Mouse (Mus musculus): ENCODE data around the gene Itgb2l. TPM values are rescaled to one million over a fixed set of nuclear protein-coding genes. Genes with fewer than 3 reads are reported as not detected.
"Not testable (repeated sequence)": the region's sequence is repeated elsewhere in the genome, so short reads cannot be mapped to it uniquely, and the experiment has no call there.

Gene Itgb2l
- not detected for total RNA-seq (2021)

DNA sequence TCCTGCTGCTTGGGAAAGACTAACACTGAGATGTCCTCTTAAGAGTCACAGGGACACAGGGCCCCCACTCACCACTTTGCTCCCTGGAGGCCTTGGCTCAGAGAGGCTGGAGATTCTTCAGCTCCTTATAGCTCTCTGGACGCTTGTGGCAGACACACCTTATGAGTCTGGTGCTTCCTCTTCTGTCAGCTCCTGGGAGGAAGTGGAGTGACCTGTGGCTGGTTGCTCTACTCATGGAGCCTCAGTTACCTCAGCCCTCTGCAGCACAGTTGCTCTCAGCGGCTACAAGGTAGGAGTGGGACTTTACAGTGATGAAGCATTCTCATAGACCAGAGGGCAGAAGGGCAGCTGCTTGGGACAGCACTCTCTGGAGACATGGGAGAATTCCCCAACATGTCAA is at the start of gene Itgb2l:
Gene Itgb2l, minus strand, starts transcription at position 152 of the 400 bp plus-strand sequence.
- intact Hi-C loops (cut with DNase I) = no loop called here
- no peak for DNase-seq

DNA sequence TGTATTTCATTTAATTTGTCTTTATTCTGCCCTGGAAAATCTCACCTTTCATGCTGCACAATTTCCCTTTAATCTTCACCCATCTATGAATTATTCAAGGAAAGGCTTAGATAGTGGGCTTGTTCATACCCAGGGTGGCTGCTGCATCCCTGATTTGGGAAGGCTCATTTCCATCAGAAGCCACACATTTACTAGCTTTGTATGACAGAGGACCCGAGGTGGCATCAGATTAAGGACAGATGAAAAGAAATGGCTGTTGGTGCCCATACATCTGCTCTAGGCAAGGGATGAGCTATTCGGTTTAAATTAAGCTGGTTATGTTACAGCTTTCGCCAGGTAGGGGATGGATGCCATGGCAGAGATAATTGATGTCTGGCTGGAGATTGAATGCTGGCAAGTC is 48.1 kb upstream of the Itgb2l start:
- DNase-seq = no peak
- intact Hi-C loops (cut with DNase I) = no loop called here

DNA sequence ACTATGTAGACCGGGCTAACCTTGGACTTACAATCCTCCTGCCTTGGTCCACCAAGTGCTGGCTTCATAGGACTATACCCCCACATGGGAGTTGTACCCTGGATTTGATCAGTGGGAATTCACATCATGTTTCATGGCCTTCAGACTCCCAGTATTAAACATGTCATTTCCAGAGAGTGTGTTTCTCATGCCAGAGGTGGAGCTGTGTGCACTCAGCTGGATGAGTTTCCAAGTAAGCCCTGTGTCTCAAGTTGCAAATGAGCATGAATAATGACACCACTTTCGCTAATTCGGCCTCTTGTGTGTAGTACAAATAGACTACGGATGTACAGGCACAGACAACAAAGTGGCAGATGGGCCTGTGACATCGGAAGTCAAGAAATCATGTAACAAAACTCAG is 44.6 kb upstream of the Itgb2l start:
- no peak for DNase-seq
- intact Hi-C loops (cut with DNase I) = no loop called here

DNA sequence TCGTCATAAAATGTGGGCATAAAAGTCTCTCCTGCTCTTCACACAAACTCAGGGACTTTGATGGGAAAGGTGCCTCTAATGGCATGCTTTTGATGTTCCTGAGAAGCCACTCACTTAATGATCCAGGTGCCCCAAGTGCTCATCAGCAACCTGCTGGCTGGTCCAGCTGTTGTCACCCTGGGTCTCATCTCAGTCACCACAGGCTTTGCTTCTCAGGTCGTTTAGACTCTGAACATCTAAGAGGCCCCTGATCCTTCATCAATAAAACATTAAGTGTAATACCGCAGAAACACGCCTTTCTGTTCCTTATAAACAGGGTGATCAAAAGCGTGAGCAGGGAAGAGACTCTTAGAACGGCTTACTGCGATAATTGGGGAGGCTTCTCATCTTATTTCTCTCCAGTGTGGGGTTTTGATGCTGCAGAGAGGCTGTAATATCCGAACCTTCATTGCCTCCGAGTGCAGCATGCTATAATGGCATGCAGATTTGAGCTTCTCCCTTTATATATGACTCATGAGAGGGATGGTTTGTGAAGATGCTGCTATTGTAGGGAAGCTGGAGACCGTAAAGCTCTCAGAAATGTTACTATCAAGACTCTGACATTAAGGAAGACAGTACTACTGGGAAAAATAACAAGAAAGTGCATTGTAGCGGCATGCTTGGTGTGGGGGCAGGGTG is 43.7 kb upstream of the Itgb2l start:
- intact Hi-C loops (cut with DNase I) = no loop called here
- DNase-seq = no peak

DNA sequence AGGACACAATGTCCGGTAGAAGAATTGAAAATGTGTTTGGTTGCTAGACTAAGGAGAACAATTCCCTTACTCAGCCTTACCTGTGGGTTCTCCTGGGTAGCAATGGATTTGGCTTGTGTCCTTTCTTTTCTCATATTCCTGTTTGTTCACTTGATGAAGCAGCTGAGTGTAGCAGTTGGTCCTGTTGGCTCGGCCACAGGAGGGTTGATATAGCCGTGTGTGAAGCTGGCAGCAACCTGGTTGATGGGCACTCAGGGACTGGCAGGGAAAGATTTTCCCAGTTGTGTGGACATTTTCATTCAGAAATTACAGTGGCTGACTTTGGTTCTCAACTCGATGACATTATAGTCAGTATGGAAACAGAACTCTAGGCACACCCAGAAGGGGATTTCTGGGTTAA is 38.4 kb upstream of the Itgb2l start:
- intact Hi-C loops (cut with DNase I) = no loop called here
- no peak for DNase-seq

DNA sequence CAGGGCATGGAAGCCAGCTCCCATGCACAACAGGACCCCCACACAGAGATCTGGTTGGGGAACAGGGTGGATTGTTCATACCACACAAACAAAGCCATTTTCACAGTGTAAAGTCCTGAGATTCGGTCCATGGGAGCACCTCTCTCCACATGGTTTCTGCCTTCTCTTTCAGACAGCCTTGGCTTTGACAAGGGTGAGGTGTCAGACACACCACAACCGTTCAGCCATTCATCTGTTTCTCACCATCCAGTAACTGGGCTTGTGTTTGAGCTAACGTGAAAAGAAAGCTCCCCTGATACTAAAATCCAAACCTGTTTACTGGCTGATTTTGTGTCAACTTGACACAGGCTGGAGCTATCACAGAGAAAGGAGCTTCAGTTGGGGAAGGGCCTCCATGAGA is 30.8 kb upstream of the Itgb2l start:
- intact Hi-C loops (cut with DNase I) = no loop called here
- no peak for DNase-seq

DNA sequence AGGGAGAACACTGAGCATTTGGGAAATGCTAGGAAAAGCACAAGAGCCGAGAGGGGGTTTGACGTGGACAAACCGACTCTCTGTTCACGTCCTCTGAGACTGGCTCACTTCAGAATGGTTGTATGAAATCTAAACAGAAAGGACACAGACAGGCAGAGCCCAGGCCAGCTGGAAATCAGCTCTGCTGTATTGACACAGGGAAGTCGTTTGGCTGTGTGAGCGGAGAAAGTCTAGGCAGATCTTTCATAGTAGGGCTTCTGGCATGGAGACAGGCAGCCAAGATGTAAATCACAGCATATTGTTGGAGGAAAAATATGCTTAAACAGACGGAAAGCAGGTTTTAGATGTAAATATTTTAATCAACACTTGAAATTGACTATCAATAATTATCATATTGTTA is 29.4 kb upstream of the Itgb2l start:
- intact Hi-C loops (cut with DNase I) = no loop called here
- DNase-seq = peak in 1 of 2 experiments; percentile 5

DNA sequence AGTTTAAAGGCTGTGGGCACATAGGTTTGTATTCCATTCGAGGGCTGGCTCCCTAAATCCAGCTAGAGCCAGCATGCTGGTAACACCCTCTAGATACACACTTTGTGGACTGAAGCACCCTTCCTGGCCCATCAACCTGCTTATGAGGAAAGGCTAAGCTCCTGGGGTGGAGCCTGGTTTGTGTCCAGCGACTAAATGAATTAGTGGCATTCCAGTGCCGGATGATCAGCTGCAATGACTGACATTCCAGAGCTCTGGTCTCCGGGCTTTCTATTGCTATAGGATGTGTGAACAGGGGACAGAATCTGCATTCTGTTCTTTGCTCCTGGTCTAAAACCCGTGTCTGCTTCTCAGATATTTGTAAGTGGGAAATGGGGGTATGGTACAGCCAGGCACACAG is 28.9 kb upstream of the Itgb2l start:
- intact Hi-C loops (cut with DNase I) = no loop called here
- DNase-seq = peak in 1 of 2 experiments; percentile 24

DNA sequence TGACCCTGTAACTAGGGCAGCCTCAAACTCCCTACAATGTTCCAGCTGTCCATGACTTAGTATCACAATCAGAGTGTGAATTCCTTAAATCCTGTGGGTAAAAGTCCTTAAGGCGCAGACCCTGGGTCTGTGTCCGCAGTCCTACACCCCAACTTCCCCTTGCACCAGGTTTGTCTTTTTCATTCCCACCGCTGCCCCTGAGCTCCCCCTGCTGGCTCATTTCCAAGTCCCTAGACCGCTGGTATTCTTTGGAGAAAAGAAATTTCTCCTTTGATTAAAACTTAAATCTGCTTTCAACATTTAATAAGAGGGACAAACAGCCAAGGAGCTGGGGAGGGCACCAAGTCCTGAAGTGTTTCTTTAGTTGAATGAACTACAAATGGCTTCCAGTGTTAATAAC is 26.2 kb upstream of the Itgb2l start:
- DNase-seq = peak in 1 of 2 experiments; percentile 5
- intact Hi-C loops (cut with DNase I) = loop anchor here (5.0 kb wide), 1 partner anchor 63 kb away; no protein-coding TSS in a partner anchor

DNA sequence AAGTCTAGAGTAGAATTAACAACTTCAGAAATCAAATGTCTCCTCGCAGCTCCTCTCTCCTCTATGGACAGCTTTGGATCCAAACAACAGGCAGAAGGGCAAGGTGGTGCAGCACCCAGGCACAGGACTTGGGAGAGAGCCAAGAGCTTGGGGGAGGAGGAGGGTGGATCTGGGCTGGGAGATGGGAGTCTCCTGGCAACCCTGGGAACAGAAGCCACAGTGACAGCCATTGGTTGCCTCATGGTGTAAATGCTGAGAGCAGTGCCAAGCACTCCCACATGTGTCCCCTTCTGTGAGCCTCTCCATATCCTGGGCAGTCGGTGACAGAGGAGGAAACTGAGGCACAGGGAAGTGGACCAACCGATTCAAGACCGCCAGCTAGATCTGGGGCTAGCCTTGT is 25.3 kb upstream of the Itgb2l start:
- intact Hi-C loops (cut with DNase I) = loop anchor here (5.0 kb wide), 1 partner anchor 64 kb away; no protein-coding TSS in a partner anchor
- DNase-seq = peak; percentile 63

DNA sequence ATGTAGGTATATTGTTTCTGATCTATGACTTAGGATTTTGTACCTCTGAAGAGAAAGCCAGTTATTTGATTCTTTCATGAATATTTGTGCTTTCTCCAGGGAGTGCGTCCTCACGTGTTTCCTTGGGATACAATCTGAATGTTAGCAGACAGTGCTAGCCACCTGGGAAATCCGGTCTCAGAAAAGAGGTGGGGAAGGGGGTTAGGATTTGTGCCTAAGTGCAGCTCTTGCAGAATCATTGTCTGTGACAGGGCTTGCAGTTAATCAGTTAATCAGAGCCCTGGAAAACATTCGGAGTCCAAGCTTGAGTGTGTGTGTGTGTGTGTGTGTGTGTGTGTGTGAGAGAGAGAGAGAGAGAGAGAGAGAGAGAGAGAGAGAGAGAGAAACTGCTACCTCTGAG is 24.6 kb upstream of the Itgb2l start:
- intact Hi-C loops (cut with DNase I) = loop anchor here (5.0 kb wide), 1 partner anchor 64 kb away; no protein-coding TSS in a partner anchor
- no peak for DNase-seq

DNA sequence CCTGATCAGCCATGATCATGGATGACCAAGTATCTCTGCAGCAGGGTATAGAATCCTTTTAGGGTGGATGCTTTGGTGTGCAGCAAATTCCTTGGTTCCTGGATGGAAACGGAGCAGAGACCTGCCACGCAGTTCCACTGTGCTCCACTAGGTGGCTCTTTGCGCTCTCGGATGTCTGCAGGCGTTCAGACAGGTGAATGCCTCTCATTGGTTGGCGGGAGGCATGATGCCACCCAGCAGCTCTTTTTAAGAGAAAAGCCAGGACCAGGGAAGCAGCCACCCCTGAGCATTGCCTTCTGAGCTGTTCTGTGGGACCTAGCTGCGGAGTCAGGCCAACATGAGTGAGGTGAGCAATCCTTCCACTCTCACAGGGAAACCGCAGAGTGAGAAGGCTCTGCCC is 24.0 kb upstream of the Itgb2l start, which contains the start of gene Pcp4:
Gene Pcp4, plus strand, starts transcription at position 162 of the 400 bp plus-strand sequence.
- peak; percentile 74 to 84 for DNase-seq
- intact Hi-C loops (cut with DNase I) = loop anchor here (1.0 to 5.0 kb wide), 3 partner anchors 65 to 204 kb away; no protein-coding TSS in a partner anchor

DNA sequence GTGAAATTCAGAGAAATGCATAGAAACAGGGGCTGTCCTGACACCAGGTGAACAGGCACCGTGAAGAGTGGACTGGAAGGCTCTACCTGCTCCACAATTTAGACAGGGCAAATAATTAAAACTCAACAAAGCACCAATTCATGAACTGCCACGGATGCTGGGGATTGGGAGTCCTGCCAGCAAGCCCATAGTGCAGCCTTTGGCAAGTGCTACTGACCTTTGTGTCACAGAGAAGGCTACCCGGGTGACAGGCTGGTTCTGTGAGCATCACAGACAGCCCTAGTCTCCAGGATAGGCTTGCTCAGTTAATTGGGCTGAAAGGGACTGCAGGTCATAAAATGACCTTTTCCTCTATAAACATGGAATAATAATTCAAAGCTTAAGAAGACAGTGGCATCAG is 17.4 kb upstream of the Itgb2l start:
- intact Hi-C loops (cut with DNase I) = no loop called here
- DNase-seq = no peak

DNA sequence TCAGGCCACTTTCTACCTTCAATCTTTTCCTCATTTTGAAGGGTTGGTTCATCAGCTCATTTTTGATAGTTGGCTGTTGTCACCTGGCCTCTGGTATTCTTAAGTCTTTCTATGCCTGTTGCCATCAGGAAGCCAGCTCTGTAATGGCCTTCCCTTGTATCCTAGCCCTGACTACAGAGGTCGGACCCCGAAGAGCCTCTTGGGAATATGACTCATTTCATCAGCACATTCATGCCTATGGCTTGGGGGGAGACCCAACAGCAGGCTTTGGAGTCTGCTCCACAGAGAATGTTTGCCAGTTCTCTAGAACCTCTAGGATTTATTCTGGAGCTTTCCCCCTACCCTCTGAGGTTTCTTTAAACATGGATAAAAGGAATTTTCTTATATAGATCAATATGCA is 15.9 kb upstream of the Itgb2l start:
- no peak for DNase-seq
- intact Hi-C loops (cut with DNase I) = no loop called here

DNA sequence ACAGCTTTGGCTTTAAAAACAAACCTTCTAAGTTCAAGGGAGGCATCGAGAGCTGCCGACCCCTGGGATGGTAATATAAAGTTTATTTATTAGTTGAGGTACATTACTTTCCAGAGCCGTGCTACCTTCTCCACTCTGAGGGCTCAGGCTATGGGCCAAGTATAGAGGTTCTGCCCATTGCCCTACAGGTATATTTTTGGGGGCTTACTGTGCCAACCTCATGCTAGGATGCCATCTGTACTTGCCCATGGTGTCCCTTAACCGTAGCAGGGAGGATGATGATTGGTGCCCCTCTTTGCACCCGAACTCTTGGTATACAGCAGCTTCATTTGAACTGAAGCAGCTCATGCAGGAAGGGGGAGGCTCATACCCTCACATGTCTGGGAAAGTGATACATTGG is 14.2 kb upstream of the Itgb2l start:
- intact Hi-C loops (cut with DNase I) = no loop called here
- no peak for DNase-seq

DNA sequence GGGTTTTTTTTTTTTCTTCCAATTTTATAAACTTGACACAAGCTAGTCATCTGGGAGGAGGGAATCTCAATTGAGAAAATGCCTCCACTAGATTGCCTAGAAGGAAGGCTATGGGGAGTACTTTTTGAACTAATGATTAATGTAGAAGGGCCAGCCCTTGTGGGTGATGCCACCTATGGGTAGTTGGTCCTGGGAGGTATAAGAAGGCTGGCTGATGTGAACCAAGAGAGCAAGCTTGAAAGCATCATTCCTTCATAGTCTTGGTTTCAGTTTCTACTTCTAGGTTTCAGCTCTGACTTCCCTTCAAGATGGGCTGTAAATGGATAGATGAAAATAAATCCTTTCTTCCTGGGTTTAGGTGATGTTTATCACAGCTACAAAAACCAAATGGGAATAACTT is 10.7 kb upstream of the Itgb2l start:
- intact Hi-C loops (cut with DNase I) = no loop called here
- DNase-seq = no peak

DNA sequence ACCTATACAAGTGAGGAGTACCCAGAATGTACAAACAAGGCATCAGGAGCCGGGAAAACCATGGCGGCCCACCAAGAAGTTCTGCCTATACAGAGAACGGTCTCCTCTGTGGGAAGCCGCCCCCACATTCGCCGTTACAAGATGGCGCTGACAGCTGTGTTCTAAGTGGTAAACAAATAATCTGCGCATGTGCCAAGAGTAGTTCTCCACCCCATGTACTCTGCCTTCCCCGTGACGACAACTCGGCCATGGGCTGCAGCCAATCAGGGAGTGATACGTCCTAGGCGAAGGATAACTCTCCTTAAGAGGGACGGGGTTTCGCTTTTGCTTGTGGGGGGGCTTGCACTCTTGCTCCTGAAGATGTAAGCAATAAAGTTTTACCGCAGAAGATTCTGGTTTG is 7.5 kb upstream of the Itgb2l start:
- intact Hi-C loops (cut with DNase I); DNase-seq: not testable (repeated sequence)

DNA sequence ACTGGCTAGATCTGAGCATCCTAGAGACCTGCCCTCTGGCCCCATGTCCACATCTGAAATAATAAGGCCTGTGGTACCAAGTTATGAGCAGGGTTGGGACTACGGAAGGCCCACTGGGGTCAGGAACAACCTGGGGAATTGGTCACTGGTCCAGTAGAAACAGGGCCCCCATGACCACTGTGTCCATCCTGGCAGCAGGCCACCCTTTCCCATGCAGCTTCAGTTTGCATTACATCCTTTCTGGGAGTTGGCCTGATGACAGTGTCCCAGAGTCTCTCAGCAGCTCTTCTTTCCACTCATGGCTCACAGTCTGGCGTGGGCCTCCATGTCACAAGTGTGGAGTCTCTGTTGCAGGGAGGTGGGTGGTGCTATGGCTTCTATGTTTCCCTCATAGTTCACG is 1.6 kb downstream of the Itgb2l start:
- DNase-seq = no peak
- intact Hi-C loops (cut with DNase I) = no loop called here

DNA sequence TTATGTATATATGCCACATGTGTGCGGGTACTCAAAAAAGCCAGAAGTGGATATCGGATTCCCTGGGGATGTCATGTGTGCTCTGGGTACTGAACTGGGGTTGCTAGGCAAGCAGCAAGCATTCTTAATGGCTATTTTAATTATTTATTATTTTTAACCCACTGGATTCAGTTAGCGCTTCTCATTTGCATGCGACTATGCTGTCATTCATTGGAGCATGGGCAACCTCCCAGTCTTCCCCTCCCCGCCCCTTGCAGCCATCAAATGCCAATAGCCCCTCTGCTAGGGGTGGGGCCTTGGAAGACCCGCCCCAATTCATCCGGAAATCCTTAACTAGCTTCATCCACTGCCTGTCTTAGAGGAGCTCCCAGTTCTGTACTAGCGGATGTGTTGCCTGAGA is 2.5 kb downstream of the Itgb2l start:
- intact Hi-C loops (cut with DNase I) = no loop called here

DNA sequence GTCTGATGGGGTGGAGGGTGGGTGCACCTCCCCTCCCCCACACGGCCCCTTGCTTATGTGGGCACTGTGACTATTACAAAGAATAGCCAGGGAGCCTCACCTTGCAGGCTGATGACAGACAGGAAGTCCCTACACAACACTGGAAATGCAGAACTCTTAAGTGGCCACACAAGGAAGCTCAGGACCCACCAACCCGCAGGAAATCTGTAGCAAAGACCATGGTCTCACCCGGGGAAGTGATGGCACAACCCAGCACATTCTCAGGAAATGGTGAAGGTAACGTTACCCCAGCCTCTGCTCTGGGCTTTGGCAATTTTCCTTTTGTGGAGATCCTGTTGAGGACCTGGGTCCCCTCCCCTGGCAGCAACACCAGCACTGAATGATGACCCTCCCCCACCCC is 3.7 kb downstream of the Itgb2l start:
- intact Hi-C loops (cut with DNase I) = no loop called here
- no peak for DNase-seq

More for the DNA sequence above, 2.5 kb downstream of the Itgb2l start:
- no peak for DNase-seq

DNA sequence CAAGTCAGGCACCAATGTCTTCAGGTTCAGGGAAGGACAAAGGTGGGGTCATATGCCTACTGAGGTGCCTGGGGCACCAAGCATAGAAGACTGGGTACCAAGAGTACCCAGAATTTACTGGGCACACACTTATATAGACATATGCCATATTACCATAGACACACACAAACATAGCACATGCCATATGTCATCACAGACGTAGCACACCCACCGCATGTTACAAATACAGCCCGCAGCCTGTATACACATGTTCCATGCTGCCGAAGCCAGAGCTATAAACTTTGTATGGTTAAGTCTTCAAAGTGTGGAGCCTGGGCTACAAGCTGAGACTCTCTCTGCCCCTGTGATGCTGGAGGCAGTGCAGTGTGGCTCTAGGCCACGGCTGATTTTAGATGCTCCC is 4.5 kb downstream of the Itgb2l start:
- intact Hi-C loops (cut with DNase I) = no loop called here
- no peak for DNase-seq

DNA sequence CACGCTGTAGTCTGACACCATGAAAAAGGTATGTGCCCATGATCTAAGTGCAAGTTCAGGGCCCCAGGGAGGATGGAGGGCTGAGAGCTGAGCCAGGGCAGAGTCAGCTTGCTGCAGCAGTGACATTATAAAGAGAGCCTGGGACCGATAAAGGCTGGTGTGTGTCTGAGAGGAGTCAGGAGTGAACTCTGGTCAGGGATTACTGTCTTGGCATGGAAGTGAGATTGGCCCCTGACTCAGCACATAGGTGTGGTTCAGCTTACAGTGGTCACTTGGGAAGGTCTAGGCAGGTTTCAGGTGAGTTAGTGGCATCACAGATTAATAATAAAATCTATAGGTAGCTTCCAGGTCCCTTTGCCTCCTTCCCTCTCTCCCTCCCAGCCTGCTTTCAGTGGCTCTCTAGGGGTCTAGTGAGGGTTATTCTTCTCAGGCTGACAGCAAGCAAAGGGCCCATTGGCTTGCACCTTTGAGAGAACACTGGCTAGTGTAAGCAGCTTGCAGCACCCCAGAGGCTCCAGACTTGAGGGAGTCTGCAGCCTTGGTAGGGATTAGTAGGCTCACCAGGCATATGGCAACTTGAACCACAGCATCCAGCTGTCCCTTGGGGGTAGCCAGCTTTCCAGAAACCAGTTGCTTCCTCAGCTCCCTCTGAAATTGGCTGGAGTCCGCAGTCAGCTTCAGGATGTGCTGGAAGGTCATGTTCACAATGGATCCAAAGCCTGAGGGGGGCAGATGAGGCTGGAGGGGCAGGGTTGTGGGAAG is 9.2 kb downstream of the Itgb2l start:
- intact Hi-C loops (cut with DNase I) = no loop called here
- DNase-seq = no peak
